Mouse (Mus musculus): ENCODE results near the gene Wnt5a. TPM values are rescaled to one million over a fixed set of nuclear protein-coding genes. Genes with fewer than 3 reads are reported as not detected.

Wnt5a gene
- polyA plus RNA-seq, 1 experiment = 1.8 TPM

GRCm38 (mm10) chr14:28542117-28542741, 37.7 kb downstream of the Wnt5a start:
- no peak for TF ChIP-seq CTCF (IDR thresholded peaks at IDR 0.05; ENCODE audit: borderline replicate concordance, control insufficient read depth, extremely low read depth, insufficient read depth, low read length, poor library complexity)
- no peak for TF ChIP-seq POLR2A (IDR thresholded peaks at IDR 0.05; ENCODE audit: control insufficient read depth, extremely low read depth, insufficient read depth, low read length, poor library complexity)

GRCm38 (mm10) chr14:28561861-28562260, 57.3 kb downstream of the Wnt5a start:
- no peak overlapping the region for H3K4me3 ChIP-seq (ENCODE audit: control insufficient read depth, insufficient read depth, low read length)
- H3K4me1 ChIP-seq (replicated peaks; ENCODE audit: control insufficient read depth, insufficient read depth, low read length) = no peaks in the 10 kb centered on the region
- no peaks in the 10 kb centered on the region for H3K36me3 ChIP-seq (ENCODE audit: control insufficient read depth, insufficient read depth, low read length)
- H3K27ac ChIP-seq (ENCODE audit: control insufficient read depth, insufficient read depth, low read length) = no peak overlapping the region
- H3K27me3 ChIP-seq (ENCODE audit: control insufficient read depth, insufficient read depth, low read length) = no peaks in the 10 kb centered on the region
- no peak for DNase-seq
- 83% methylated on average over 6 of the region's 6 CpGs for WGBS
- TF ChIP-seq CTCF (IDR thresholded peaks at IDR 0.05; ENCODE audit: borderline replicate concordance, control insufficient read depth, extremely low read depth, insufficient read depth, low read length, poor library complexity) = no peak
- no peak for TF ChIP-seq POLR2A (IDR thresholded peaks at IDR 0.05; ENCODE audit: control insufficient read depth, extremely low read depth, insufficient read depth, low read length, poor library complexity)

More at GRCm38 (mm10) chr14:28542117-28542741, 37.7 kb downstream of the Wnt5a start:
- Histone ChIP-seq H3K4me1 (replicated peaks; ENCODE audit: control insufficient read depth, insufficient read depth, low read length) (no peaks in the 10 kb centered on the region), H3K27me3 (ENCODE audit: control insufficient read depth, insufficient read depth, low read length) (no peaks in the 10 kb centered on the region), H3K27ac (ENCODE audit: control insufficient read depth, insufficient read depth, low read length) (no peak overlapping the region), H3K36me3 (ENCODE audit: control insufficient read depth, insufficient read depth, low read length) (no peaks in the 10 kb centered on the region), H3K4me3 (ENCODE audit: control insufficient read depth, insufficient read depth, low read length) (no peak overlapping the region)
- no peak for DNase-seq
- WGBS = 65% methylated on average over 4 of the region's 4 CpGs

Data from thymus, adult 2 months (tissue).